Mouse (Mus musculus) CH12.LX (cell line): ENCODE data around the gene Lrrn4cl.

Experiments used
- CHD2 ChIP-seq: IDR thresholded peaks from 2 replicates; pipeline ENCODE4 v1.6.1; 2011; ENCODE audit warnings: low read length, improper control_type of control experiment
- CTCF ChIP-seq, 2 experiments: IDR thresholded peaks in 1 of 2; conservative IDR thresholded peaks in 1 of 2; 2 replicates each; pipeline ENCODE4 v1.5.1; 2011 to 2012; ENCODE audit warnings: low read depth in 2 of 2, low read length in 2 of 2, improper control_type of control experiment in 1 of 2, inconsistent platforms in 1 of 2, mild to moderate bottlenecking in 1 of 2, moderate library complexity in 1 of 2
- EP300 ChIP-seq: IDR thresholded peaks from 2 replicates; pipeline ENCODE4 v1.6.1; 2011; ENCODE audit warnings: low read length, improper control_type of control experiment
- KAT2A ChIP-seq: IDR thresholded peaks from 2 replicates; pipeline ENCODE4 v1.6.1; 2012; ENCODE audit warnings: low read length, improper control_type of control experiment, inconsistent platforms; ENCODE audit not compliant: insufficient replicate concordance
- MEF2A ChIP-seq: IDR thresholded peaks from 2 replicates; pipeline ENCODE4 v1.6.1; 2014; ENCODE audit warnings: low read depth, mild to moderate bottlenecking, inconsistent platforms, low read length, improper control_type of control experiment, borderline replicate concordance
- NELFE ChIP-seq: IDR thresholded peaks from 2 replicates; pipeline ENCODE4 v1.6.1; 2011; ENCODE audit warnings: low read depth, low read length, improper control_type of control experiment
- SMC3 ChIP-seq: IDR thresholded peaks from 2 replicates; pipeline ENCODE4 v1.6.1; 2011; ENCODE audit warnings: low read depth, low read length, improper control_type of control experiment
- TCF12 ChIP-seq: IDR thresholded peaks from 2 replicates; pipeline ENCODE4 v1.6.1; 2014; ENCODE audit warnings: low read depth, mild to moderate bottlenecking, inconsistent platforms, low read length, improper control_type of control experiment
- ZKSCAN1 ChIP-seq: IDR thresholded peaks from 2 replicates; pipeline ENCODE4 v1.6.1; 2012; ENCODE audit warnings: low read depth, inconsistent platforms, low read length, improper control_type of control experiment, borderline replicate concordance

- no peak for TF ChIP-seq EP300
- TF ChIP-seq CTCF (conservative IDR thresholded peaks at IDR 0.05 in 1 of 2, IDR thresholded peaks at IDR 0.05 in 1 of 2; ENCODE audit: low read depth in 2 of 2, low read length in 2 of 2) = peak in 1 of 2 experiments; percentile 65; a peak in 2 of 4 replicates
- peak; percentile 12 for TF ChIP-seq MEF2A
- TF ChIP-seq CHD2 = no peak
- TF ChIP-seq ZKSCAN1 = no peak
- TF ChIP-seq SMC3 = no peak
- 0 out of 2 replicates have a peak, but pooled peaks have one; percentile 35 for TF ChIP-seq KAT2A
- TF ChIP-seq NELFE = peak; percentile 44; the same call in 1 of the 2 replicates
- TF ChIP-seq TCF12 = peak; percentile 70
Measured at GRCm38 (mm10) chr19:8837251-8837791, 13.2 kb upstream of the Lrrn4cl start, which contains the start of gene Bscl2.
